Mouse (Mus musculus): ENCODE measurements around the gene Tmem143. TPM values are rescaled to one million over a fixed set of nuclear protein-coding genes. Genes with fewer than 3 reads are reported as not detected.
"Not testable (repeated sequence)": the region's sequence is repeated elsewhere in the genome, so short reads cannot be mapped to it uniquely, and the experiment has no call there.

The Tmem143 gene
- polyA plus RNA-seq, 1 experiment from 2014 or later: 5.8 TPM

GRCm38 (mm10) chr7:45928626-45929295 is 32.0 kb downstream of the Tmem143 start:
- Histone ChIP-seq H3K4me2 (replicated peaks) (no peak overlapping the region), H3K4me1 (replicated peaks) (peaks cover 5% of the 10 kb centered on the region; the same call in 1 of the 2 replicates), H3K9me3 (no peaks in the 10 kb centered on the region), H3K27ac (no peak overlapping the region), H3K36me3 (no peaks in the 10 kb centered on the region), H3K9ac (no peak overlapping the region), H3K27me3 (replicated peaks) (no peaks in the 10 kb centered on the region), H3K4me3 (replicated peaks) (no peak overlapping the region)
- no peak for ATAC-seq
- 18% methylated on average over 20 of the region's 23 CpGs for WGBS

GRCm38 (mm10) chr7:45929688-45930087 is 32.9 kb downstream of the Tmem143 start:
- Histone ChIP-seq H3K27ac (no peak overlapping the region), H3K4me2 (replicated peaks) (no peak overlapping the region), H3K36me3 (no peaks in the 10 kb centered on the region), H3K4me3 (replicated peaks) (no peak overlapping the region), H3K9ac (no peak overlapping the region), H3K4me1 (replicated peaks) (no peaks in the 10 kb centered on the region), H3K27me3 (replicated peaks) (no peaks in the 10 kb centered on the region), H3K9me3 (no peaks in the 10 kb centered on the region)
- no peak for ATAC-seq
- 93% methylated on average over 1 of the region's 1 CpGs for WGBS

- WGBS: 93% methylated on average over 12 of the region's 12 CpGs
Measured at GRCm38 (mm10) chr7:45933766-45934165, 37.0 kb downstream of the Tmem143 start.

GRCm38 (mm10) chr7:45935114-45935513 is 38.4 kb downstream of the Tmem143 start:
- H3K4me3 ChIP-seq (replicated peaks): no peak overlapping the region
- H3K36me3 ChIP-seq: no peaks in the 10 kb centered on the region
- H3K27me3 ChIP-seq (replicated peaks): no peaks in the 10 kb centered on the region
- H3K9me3 ChIP-seq: no peaks in the 10 kb centered on the region
- WGBS: 22% methylated on average over 7 of the region's 7 CpGs
- H3K4me2 ChIP-seq (replicated peaks): no peak overlapping the region
- peak; percentile 65 for ATAC-seq
- H3K27ac ChIP-seq: no peak overlapping the region
- no peaks in the 10 kb centered on the region for H3K4me1 ChIP-seq (replicated peaks)
- H3K9ac ChIP-seq: no peak overlapping the region

More at GRCm38 (mm10) chr7:45933766-45934165, 37.0 kb downstream of the Tmem143 start:
- not testable (repeated sequence) for H3K27ac ChIP-seq; H3K4me2 ChIP-seq (replicated peaks); H3K9me3 ChIP-seq; ATAC-seq; H3K36me3 ChIP-seq; H3K27me3 ChIP-seq (replicated peaks); H3K4me1 ChIP-seq (replicated peaks); H3K4me3 ChIP-seq (replicated peaks); H3K9ac ChIP-seq

GRCm38 (mm10) chr7:45939836-45940235 is 43.1 kb downstream of the Tmem143 start:
- Histone ChIP-seq H3K4me3 (replicated peaks) (no peak overlapping the region), H3K4me2 (replicated peaks) (no peak overlapping the region), H3K27me3 (replicated peaks) (no peaks in the 10 kb centered on the region), H3K4me1 (replicated peaks) (no peaks in the 10 kb centered on the region), H3K9ac (no peak overlapping the region), H3K9me3 (no peaks in the 10 kb centered on the region), H3K27ac (no peak overlapping the region), H3K36me3 (no peaks in the 10 kb centered on the region)
- 45% methylated on average over 2 of the region's 2 CpGs for WGBS
- no peak for ATAC-seq

- no peaks in the 10 kb centered on the region for H3K9me3 ChIP-seq
- no peaks in the 10 kb centered on the region for H3K36me3 ChIP-seq
- no peak overlapping the region for H3K27ac ChIP-seq
- H3K27me3 ChIP-seq (replicated peaks): no peaks in the 10 kb centered on the region
- no peak overlapping the region for H3K4me2 ChIP-seq (replicated peaks)
- no peak for ATAC-seq
- no peak overlapping the region for H3K4me3 ChIP-seq (replicated peaks)
- H3K4me1 ChIP-seq (replicated peaks): no peaks in the 10 kb centered on the region
- H3K9ac ChIP-seq: no peak overlapping the region
- WGBS: 82% methylated on average over 9 of the region's 9 CpGs
Measured at GRCm38 (mm10) chr7:45941986-45942385, 45.2 kb downstream of the Tmem143 start.

GRCm38 (mm10) chr7:45943280-45943679 is 46.5 kb downstream of the Tmem143 start:
- 79% methylated on average over 1 of the region's 1 CpGs for WGBS
- not testable (repeated sequence) for H3K27me3 ChIP-seq (replicated peaks); H3K4me3 ChIP-seq (replicated peaks); H3K36me3 ChIP-seq; ATAC-seq; H3K9ac ChIP-seq; H3K27ac ChIP-seq; H3K4me2 ChIP-seq (replicated peaks); H3K9me3 ChIP-seq; H3K4me1 ChIP-seq (replicated peaks)

- H3K27me3 ChIP-seq (replicated peaks): no peaks in the 10 kb centered on the region
- no peak overlapping the region for H3K4me2 ChIP-seq (replicated peaks)
- no peak overlapping the region for H3K4me3 ChIP-seq (replicated peaks)
- H3K4me1 ChIP-seq (replicated peaks): no peaks in the 10 kb centered on the region
- 73% methylated on average over 4 of the region's 4 CpGs for WGBS
- H3K27ac ChIP-seq: no peak overlapping the region
- no peaks in the 10 kb centered on the region for H3K9me3 ChIP-seq
- ATAC-seq: no peak
- H3K9ac ChIP-seq: no peak overlapping the region
- H3K36me3 ChIP-seq: no peaks in the 10 kb centered on the region
Measured at GRCm38 (mm10) chr7:45949061-45949460, 52.3 kb downstream of the Tmem143 start.

- no peaks in the 10 kb centered on the region for H3K36me3 ChIP-seq
- H3K4me1 ChIP-seq (replicated peaks): no peaks in the 10 kb centered on the region
- no peak overlapping the region for H3K27ac ChIP-seq
- no peak for ATAC-seq
- H3K9ac ChIP-seq: no peak overlapping the region
- no peak overlapping the region for H3K4me3 ChIP-seq (replicated peaks)
- H3K9me3 ChIP-seq: no peaks in the 10 kb centered on the region
- no peak overlapping the region for H3K4me2 ChIP-seq (replicated peaks)
- 55% methylated on average over 4 of the region's 4 CpGs for WGBS
- H3K27me3 ChIP-seq (replicated peaks): no peaks in the 10 kb centered on the region
Measured at GRCm38 (mm10) chr7:45956611-45957010, 59.9 kb downstream of the Tmem143 start.

Other genes with a start within 250 kb of the Tmem143 start
- gene Fut2, start 230.5 kb upstream of the Tmem143 start, polyA plus RNA-seq (2015; fragmentation: Nextera tagmentation; extraction: Ambion mirVana): 12.2 and 12.8 TPM in 2 replicates
- gene Ntn5, start 212.9 kb upstream of the Tmem143 start, polyA plus RNA-seq (2015; fragmentation: Nextera tagmentation; extraction: Ambion mirVana): 0.73 TPM in 2 replicates
- gene Sec1, start 202.5 kb upstream of the Tmem143 start, polyA plus RNA-seq (2015; fragmentation: Nextera tagmentation; extraction: Ambion mirVana): 1.9 and 2.0 TPM in 2 replicates
- gene Car11, start 197.1 kb upstream of the Tmem143 start, polyA plus RNA-seq (2015; fragmentation: Nextera tagmentation; extraction: Ambion mirVana): 5.5 and 6.4 TPM in 2 replicates
- 3.1 and 3.4 TPM in 2 replicates for gene Dbp, start 191.9 kb upstream of the Tmem143 start, polyA plus RNA-seq (2015; fragmentation: Nextera tagmentation; extraction: Ambion mirVana)
- 1,110 and 1,134 TPM in 2 replicates for gene Rpl18, start 181.5 kb upstream of the Tmem143 start, polyA plus RNA-seq (2015; fragmentation: Nextera tagmentation; extraction: Ambion mirVana)
- 38.1 and 41.6 TPM in 2 replicates for gene Sphk2, start 178.9 kb upstream of the Tmem143 start, polyA plus RNA-seq (2015; fragmentation: Nextera tagmentation; extraction: Ambion mirVana)
- 19.7 and 22.4 TPM in 2 replicates for gene Fam83e, start 175.7 kb upstream of the Tmem143 start, polyA plus RNA-seq (2015; fragmentation: Nextera tagmentation; extraction: Ambion mirVana)
- 0.49 and 0.74 TPM in 2 replicates for gene Spaca4, start 171.1 kb upstream of the Tmem143 start, polyA plus RNA-seq (2015; fragmentation: Nextera tagmentation; extraction: Ambion mirVana)
- 0.43 and 0.90 TPM in 2 replicates for gene Lmtk3, start 113.2 kb upstream of the Tmem143 start, polyA plus RNA-seq (2015; fragmentation: Nextera tagmentation; extraction: Ambion mirVana)
- 2.8 and 2.9 TPM in 2 replicates for gene Sult2b1, start 112.3 kb upstream of the Tmem143 start, polyA plus RNA-seq (2015; fragmentation: Nextera tagmentation; extraction: Ambion mirVana)
- 89.0 and 92.0 TPM in 2 replicates for gene Cyth2, start 82.4 kb upstream of the Tmem143 start, polyA plus RNA-seq (2015; fragmentation: Nextera tagmentation; extraction: Ambion mirVana)
- 0.88 and 1.0 TPM in 2 replicates for gene Kcnj14, start 72.2 kb upstream of the Tmem143 start, polyA plus RNA-seq (2015; fragmentation: Nextera tagmentation; extraction: Ambion mirVana)
- gene Grwd1, start 66.0 kb upstream of the Tmem143 start, polyA plus RNA-seq (2015; fragmentation: Nextera tagmentation; extraction: Ambion mirVana): 67.1 and 71.3 TPM in 2 replicates
- gene Kdelr1, start 24.2 kb upstream of the Tmem143 start, polyA plus RNA-seq (2015; fragmentation: Nextera tagmentation; extraction: Ambion mirVana): 70.8 and 74.5 TPM in 2 replicates
- 0.49 and 0.51 TPM in 2 replicates for gene Grin2d, start 18.6 kb upstream of the Tmem143 start, polyA plus RNA-seq (2015; fragmentation: Nextera tagmentation; extraction: Ambion mirVana)
- 0.85 and 1.00 TPM in 2 replicates for gene Syngr4, start 227 bp upstream of the Tmem143 start, polyA plus RNA-seq (2015; fragmentation: Nextera tagmentation; extraction: Ambion mirVana)
- gene Emp3, start 24.5 kb downstream of the Tmem143 start, polyA plus RNA-seq (2015; fragmentation: Nextera tagmentation; extraction: Ambion mirVana): 141 and 168 TPM in 2 replicates
- gene Ccdc114, start 27.1 kb downstream of the Tmem143 start, polyA plus RNA-seq (2015; fragmentation: Nextera tagmentation; extraction: Ambion mirVana): 4.3 and 4.5 TPM in 2 replicates
- gene Abcc6, start 133.4 kb downstream of the Tmem143 start, polyA plus RNA-seq (2015; fragmentation: Nextera tagmentation; extraction: Ambion mirVana): 3.2 and 3.3 TPM in 2 replicates
- gene Nomo1, start 136.8 kb downstream of the Tmem143 start, polyA plus RNA-seq (2015; fragmentation: Nextera tagmentation; extraction: Ambion mirVana): 80.4 and 84.7 TPM in 2 replicates
- 0.77 and 0.91 TPM in 2 replicates for gene Kcnj11, start 203.8 kb downstream of the Tmem143 start, polyA plus RNA-seq (2015; fragmentation: Nextera tagmentation; extraction: Ambion mirVana)